Mouse (Mus musculus) layer of hippocampus, adult 8-10 months (tissue): ENCODE results near the gene F2rl1. TPM values are rescaled to one million over a fixed set of nuclear protein-coding genes. Genes with fewer than 3 reads are reported as not detected.

Experiments
- DNase-seq, 2 experiments: peaks; one replicate each; pipeline ENCODE4 v3.0.0; 2022; ENCODE audit warnings: low spot score in 2 of 2
- total RNA-seq, 4 experiments: library from RNA; stranded (reverse); gene quantifications; 2 replicates each; pipeline ENCODE4 v1.2.4; 2022

The F2rl1 gene
- total RNA-seq, 4 experiments from 2014 or later: 0.26 to 0.32 (median 0.29) TPM; not detected in 1

DNA sequence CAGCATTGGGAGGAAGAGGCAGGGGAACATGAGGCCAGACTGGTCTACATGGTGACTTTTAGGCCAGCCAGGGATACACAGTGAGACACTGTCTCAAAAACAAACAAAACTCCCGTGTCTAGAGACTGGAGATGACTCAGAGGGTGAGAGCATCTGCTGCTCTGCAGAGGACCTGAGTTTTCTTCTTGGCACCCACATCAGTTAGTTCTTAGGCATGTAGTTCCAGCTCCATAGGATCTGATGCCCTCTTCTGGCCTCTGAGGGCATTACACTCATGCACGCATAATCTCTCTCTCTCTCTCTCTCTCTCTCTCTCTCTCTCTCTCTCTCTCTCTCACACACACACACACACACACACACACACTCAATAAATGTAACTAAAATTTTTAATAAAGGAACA lies 54.1 kb downstream of the F2rl1 start:
- no peak for DNase-seq

Other genes starting within 250 kb of the F2rl1 start
- gene Zbed3, start 201.6 kb downstream of the F2rl1 start, total RNA-seq: 10 to 100 TPM; 13.6 to 17.9 (median 15.4) TPM
- gene Aggf1, start 149.9 kb downstream of the F2rl1 start, total RNA-seq: 10 to 100 TPM; 43.5 to 49.1 (median 46.5) TPM
- gene Crhbp, start 80.3 kb downstream of the F2rl1 start, total RNA-seq: 10 to 100 TPM; 21.5 to 31.6 (median 22.9) TPM
- not detected for gene S100z, start 46.5 kb downstream of the F2rl1 start, total RNA-seq
- gene F2r, start 93.3 kb upstream of the F2rl1 start, total RNA-seq: 1 to 10 TPM; 3.7 to 6.5 (median 5.1) TPM
- gene F2rl2, start 171.6 kb upstream of the F2rl1 start, total RNA-seq: under 1 TPM; 0.34 to 0.55 (median 0.49) TPM